Mouse (Mus musculus): Measurements from ENCODE around the gene Grm2.

DNA sequence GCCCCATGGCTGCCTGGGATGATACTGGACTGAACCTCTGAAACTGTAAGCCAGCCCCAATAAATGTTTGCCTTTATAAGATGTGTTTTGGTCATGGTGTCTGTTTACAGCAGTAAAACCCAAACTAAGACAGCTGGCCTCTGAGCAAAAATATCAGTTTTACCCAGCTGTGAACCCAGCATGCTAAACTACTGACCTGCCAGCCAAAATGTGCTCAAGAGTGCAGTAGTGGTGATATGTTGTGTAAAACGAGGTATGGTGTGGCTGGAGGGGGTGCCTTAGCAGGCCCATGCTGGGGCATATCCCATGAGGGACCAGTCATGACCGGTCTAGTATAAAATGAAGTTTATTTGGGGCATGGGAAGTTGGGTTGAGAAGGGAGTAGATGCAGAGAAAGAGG is 41.9 kb downstream of the Grm2 start:
- TF ChIP-seq CTCF (IDR thresholded peaks at IDR 0.05; ENCODE audit: low read depth, low read length) (no peak), POLR2A (IDR thresholded peaks at IDR 0.05; ENCODE audit: insufficient read depth, low read length) (no peak), EP300 (IDR thresholded peaks at IDR 0.05; ENCODE audit: insufficient read depth, low read depth, low read length) (no peak)
